ENCODE assay signal across 12 mouse cellular contexts in the genomic region with DNA sequence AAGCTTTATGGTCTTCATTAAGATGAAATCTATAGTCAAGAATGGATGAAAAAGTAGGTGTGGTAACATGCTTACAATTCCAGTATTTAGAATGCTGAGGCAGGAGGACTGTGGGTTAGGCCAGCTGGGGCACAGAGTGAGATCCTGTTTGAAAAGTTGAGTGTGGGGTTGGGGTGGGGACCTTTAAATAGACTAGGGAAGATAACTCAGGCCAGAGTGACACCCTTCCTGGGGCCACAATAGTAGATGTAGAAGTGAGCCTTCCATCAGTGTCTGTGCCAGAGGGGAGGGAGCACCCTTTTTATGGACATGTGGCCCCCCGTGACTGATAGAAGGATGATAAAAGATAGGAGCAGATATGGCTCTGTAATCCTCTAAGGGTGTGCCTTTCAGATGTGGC.
"Had no signal": no experiment of that assay in that cellular context is flagged by ENCODE, and none has a peak within 500 bp of the region (broad histone marks: within the 10 kb centered on the region; RNA-seq: fewer than 3 reads in every experiment).

No protein-coding gene starts in this region.

- H3K27me3 ChIP-seq: limb, embryonic 12.5 days; midbrain, embryonic 13.5 days had no signal

- H3K4me3 ChIP-seq: limb, embryonic 12.5 days; midbrain, embryonic 13.5 days had no signal

- ATAC-seq: lung, postnatal 0 days; midbrain, embryonic 13.5 days had no signal

- H3K9ac ChIP-seq: limb, embryonic 12.5 days; midbrain, embryonic 13.5 days had no signal

- H3K27ac ChIP-seq: kidney, postnatal 0 days; limb, embryonic 12.5 days; midbrain, embryonic 13.5 days had no signal

- H3K4me2 ChIP-seq: limb, embryonic 12.5 days; midbrain, embryonic 13.5 days had no signal

- DNase-seq: kidney, adult 11 months; kidney, adult 9 months; kidney, postnatal 36 days; lung, adult 2 months; lung, postnatal 36 days; spleen, adult 18-20 months; thymus, adult 18-20 months; thymus, postnatal 14 days had no signal

- H3K9me3 ChIP-seq: midbrain, embryonic 13.5 days had no signal

- H3K4me1 ChIP-seq: limb, embryonic 12.5 days had no signal
